Mouse (Mus musculus): Measurements from ENCODE around the gene Fam102a. TPM values are rescaled to one million over a fixed set of nuclear protein-coding genes. Genes with fewer than 3 reads are reported as not detected.

The Fam102a gene
- polyA plus RNA-seq, 1 experiment from 2014 or later: 9.0 TPM

DNA sequence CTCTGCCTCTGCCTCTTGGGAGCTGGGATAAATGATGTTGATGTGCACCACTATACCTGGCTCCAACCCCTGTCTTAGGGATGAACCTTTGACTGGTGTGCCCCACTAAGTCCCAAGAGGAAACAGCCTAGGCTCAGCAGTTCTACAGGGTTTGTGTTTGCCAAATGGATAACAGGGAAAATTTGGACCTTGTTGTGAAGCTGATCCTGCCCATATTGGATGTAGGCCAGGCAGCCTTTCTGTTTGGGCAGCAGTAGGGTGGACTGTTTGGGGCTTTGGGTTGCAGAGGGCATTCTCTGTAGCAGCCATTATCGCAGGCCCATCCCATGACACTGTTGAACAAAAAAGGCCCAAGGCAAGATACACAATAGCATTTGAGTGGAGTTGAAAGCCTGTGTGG lies 11.8 kb downstream of the Fam102a start:
- Histone ChIP-seq H3K4me1 (replicated peaks; ENCODE audit: control insufficient read depth, insufficient read depth, low read length) (no peaks in the 10 kb centered on the region), H3K36me3 (ENCODE audit: control insufficient read depth, insufficient read depth, low read length) (no peaks in the 10 kb centered on the region), H3K4me2 (replicated peaks; ENCODE audit: low read depth, low read length) (no peak overlapping the region), H3K4me3 (ENCODE audit: low read depth, low read length) (no peak overlapping the region), H3K27ac (ENCODE audit: low read depth, low read length) (no peak overlapping the region), H3K9ac (ENCODE audit: low read depth, low read length) (no peak overlapping the region), H3K9me3 (ENCODE audit: control insufficient read depth, low read length) (no peaks in the 10 kb centered on the region), H3K27me3 (ENCODE audit: control insufficient read depth, insufficient read depth, low read length) (no peaks in the 10 kb centered on the region)
- ATAC-seq (ENCODE audit: low FRiP score): no peak
- no peak for DNase-seq (ENCODE audit: low spot score)
- WGBS: 93% methylated on average over 1 of the region's 1 CpGs

DNA sequence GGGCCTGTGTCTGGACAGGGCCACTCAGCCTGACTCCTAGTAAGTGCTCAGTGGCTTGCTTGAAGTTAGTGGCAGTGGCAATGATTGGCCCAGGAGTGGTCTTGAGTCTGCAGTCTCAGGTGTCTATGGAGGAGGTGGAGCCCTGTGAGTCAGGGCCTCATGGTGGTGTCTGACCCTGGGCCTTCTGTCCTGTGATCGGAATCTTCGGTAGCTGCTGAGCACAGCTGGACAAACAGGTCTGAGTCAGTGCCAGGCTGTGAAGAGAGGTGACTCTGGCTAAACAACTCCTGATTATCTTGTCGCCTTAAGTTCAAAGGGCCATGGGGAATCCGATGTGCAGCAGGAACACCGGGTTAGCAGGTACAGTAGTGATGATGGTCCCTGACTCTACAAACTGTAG lies 12.2 kb downstream of the Fam102a start:
- no peak for DNase-seq (ENCODE audit: low spot score)
- H3K4me2 ChIP-seq (replicated peaks; ENCODE audit: low read depth, low read length): no peak overlapping the region
- H3K4me3 ChIP-seq (ENCODE audit: low read depth, low read length): no peak overlapping the region
- no peaks in the 10 kb centered on the region for H3K36me3 ChIP-seq (ENCODE audit: control insufficient read depth, insufficient read depth, low read length)
- H3K27me3 ChIP-seq (ENCODE audit: control insufficient read depth, insufficient read depth, low read length): no peaks in the 10 kb centered on the region
- no peak overlapping the region for H3K27ac ChIP-seq (ENCODE audit: low read depth, low read length)
- 88% methylated on average over 5 of the region's 5 CpGs for WGBS
- H3K4me1 ChIP-seq (replicated peaks; ENCODE audit: control insufficient read depth, insufficient read depth, low read length): no peaks in the 10 kb centered on the region
- no peaks in the 10 kb centered on the region for H3K9me3 ChIP-seq (ENCODE audit: control insufficient read depth, low read length)
- no peak for ATAC-seq (ENCODE audit: low FRiP score)
- no peak overlapping the region for H3K9ac ChIP-seq (ENCODE audit: low read depth, low read length)

GRCm38 (mm10) chr2:32547964-32548739 lies 13.0 kb downstream of the Fam102a start:
- no peak for DNase-seq (ENCODE audit: low spot score)
- Histone ChIP-seq H3K36me3 (ENCODE audit: control insufficient read depth, insufficient read depth, low read length) (no peaks in the 10 kb centered on the region), H3K9ac (ENCODE audit: low read depth, low read length) (no peak overlapping the region), H3K9me3 (ENCODE audit: control insufficient read depth, low read length) (no peaks in the 10 kb centered on the region), H3K27me3 (ENCODE audit: control insufficient read depth, insufficient read depth, low read length) (no peaks in the 10 kb centered on the region), H3K27ac (ENCODE audit: low read depth, low read length) (no peak overlapping the region), H3K4me3 (ENCODE audit: low read depth, low read length) (no peak overlapping the region), H3K4me2 (replicated peaks; ENCODE audit: low read depth, low read length) (no peak overlapping the region), H3K4me1 (replicated peaks; ENCODE audit: control insufficient read depth, insufficient read depth, low read length) (no peaks in the 10 kb centered on the region)
- WGBS: 92% methylated on average over 7 of the region's 7 CpGs
- no peak for ATAC-seq (ENCODE audit: low FRiP score)

GRCm38 (mm10) chr2:32549171-32549570 lies 14.0 kb downstream of the Fam102a start:
- H3K27ac ChIP-seq (ENCODE audit: low read depth, low read length): no peak overlapping the region
- no peaks in the 10 kb centered on the region for H3K36me3 ChIP-seq (ENCODE audit: control insufficient read depth, insufficient read depth, low read length)
- no peaks in the 10 kb centered on the region for H3K4me1 ChIP-seq (replicated peaks; ENCODE audit: control insufficient read depth, insufficient read depth, low read length)
- H3K9ac ChIP-seq (ENCODE audit: low read depth, low read length): no peak overlapping the region
- H3K4me2 ChIP-seq (replicated peaks; ENCODE audit: low read depth, low read length): no peak overlapping the region
- no peak overlapping the region for H3K4me3 ChIP-seq (ENCODE audit: low read depth, low read length)
- 89% methylated on average over 9 of the region's 9 CpGs for WGBS
- DNase-seq (ENCODE audit: low spot score) (no peak), ATAC-seq (ENCODE audit: low FRiP score) (no peak)
- no peaks in the 10 kb centered on the region for H3K27me3 ChIP-seq (ENCODE audit: control insufficient read depth, insufficient read depth, low read length)
- H3K9me3 ChIP-seq (ENCODE audit: control insufficient read depth, low read length): no peaks in the 10 kb centered on the region

- no peak for DNase-seq (ENCODE audit: low spot score)
- Histone ChIP-seq H3K9me3 (ENCODE audit: control insufficient read depth, low read length) (no peaks in the 10 kb centered on the region), H3K4me1 (replicated peaks; ENCODE audit: control insufficient read depth, insufficient read depth, low read length) (no peaks in the 10 kb centered on the region), H3K4me2 (replicated peaks; ENCODE audit: low read depth, low read length) (no peak overlapping the region), H3K4me3 (ENCODE audit: low read depth, low read length) (no peak overlapping the region), H3K27ac (ENCODE audit: low read depth, low read length) (no peak overlapping the region), H3K9ac (ENCODE audit: low read depth, low read length) (no peak overlapping the region), H3K36me3 (ENCODE audit: control insufficient read depth, insufficient read depth, low read length) (no peaks in the 10 kb centered on the region), H3K27me3 (ENCODE audit: control insufficient read depth, insufficient read depth, low read length) (no peaks in the 10 kb centered on the region)
- ATAC-seq (ENCODE audit: low FRiP score): no peak
- WGBS: 76% methylated on average over 6 of the region's 6 CpGs
Measured at GRCm38 (mm10) chr2:32549764-32550163, 14.6 kb downstream of the Fam102a start.

GRCm38 (mm10) chr2:32551236-32551635 lies 16.1 kb downstream of the Fam102a start:
- H3K27ac ChIP-seq (ENCODE audit: low read depth, low read length): no peak overlapping the region
- no peak overlapping the region for H3K4me3 ChIP-seq (ENCODE audit: low read depth, low read length)
- no peaks in the 10 kb centered on the region for H3K27me3 ChIP-seq (ENCODE audit: control insufficient read depth, insufficient read depth, low read length)
- H3K9me3 ChIP-seq (ENCODE audit: control insufficient read depth, low read length): no peaks in the 10 kb centered on the region
- no peak for ATAC-seq (ENCODE audit: low FRiP score)
- DNase-seq (ENCODE audit: low spot score): no peak
- H3K36me3 ChIP-seq (ENCODE audit: control insufficient read depth, insufficient read depth, low read length): no peaks in the 10 kb centered on the region
- H3K4me1 ChIP-seq (replicated peaks; ENCODE audit: control insufficient read depth, insufficient read depth, low read length): peaks cover 4% of the 10 kb centered on the region; the same call in 1 of the 2 replicates
- 87% methylated on average over 5 of the region's 5 CpGs for WGBS
- no peak overlapping the region for H3K9ac ChIP-seq (ENCODE audit: low read depth, low read length)
- H3K4me2 ChIP-seq (replicated peaks; ENCODE audit: low read depth, low read length): no peak overlapping the region

GRCm38 (mm10) chr2:32553592-32554148 lies 18.5 kb downstream of the Fam102a start:
- H3K9me3 ChIP-seq (ENCODE audit: control insufficient read depth, low read length): no peaks in the 10 kb centered on the region
- no peak overlapping the region for H3K9ac ChIP-seq (ENCODE audit: low read depth, low read length)
- H3K27me3 ChIP-seq (ENCODE audit: control insufficient read depth, insufficient read depth, low read length): no peaks in the 10 kb centered on the region
- no peaks in the 10 kb centered on the region for H3K36me3 ChIP-seq (ENCODE audit: control insufficient read depth, insufficient read depth, low read length)
- peaks cover 8% of the 10 kb centered on the region for H3K4me1 ChIP-seq (replicated peaks; ENCODE audit: control insufficient read depth, insufficient read depth, low read length)
- no peak overlapping the region for H3K4me3 ChIP-seq (ENCODE audit: low read depth, low read length)
- no peak overlapping the region for H3K27ac ChIP-seq (ENCODE audit: low read depth, low read length)
- 88% methylated on average over 7 of the region's 7 CpGs for WGBS
- ATAC-seq (ENCODE audit: low FRiP score) (no peak), DNase-seq (ENCODE audit: low spot score) (no peak)
- no peak overlapping the region for H3K4me2 ChIP-seq (replicated peaks; ENCODE audit: low read depth, low read length)

- ATAC-seq (ENCODE audit: low FRiP score): no peak
- Histone ChIP-seq H3K4me2 (replicated peaks; ENCODE audit: low read depth, low read length) (no peak overlapping the region), H3K27me3 (ENCODE audit: control insufficient read depth, insufficient read depth, low read length) (no peaks in the 10 kb centered on the region), H3K36me3 (ENCODE audit: control insufficient read depth, insufficient read depth, low read length) (no peaks in the 10 kb centered on the region), H3K27ac (ENCODE audit: low read depth, low read length) (peak overlapping the region; percentile 30; the same call in 1 of the 2 replicates), H3K9ac (ENCODE audit: low read depth, low read length) (no peak overlapping the region), H3K4me1 (replicated peaks; ENCODE audit: control insufficient read depth, insufficient read depth, low read length) (peaks cover 20% of the 10 kb centered on the region), H3K4me3 (ENCODE audit: low read depth, low read length) (no peak overlapping the region), H3K9me3 (ENCODE audit: control insufficient read depth, low read length) (no peaks in the 10 kb centered on the region)
- 46% methylated on average over 4 of the region's 4 CpGs for WGBS
- DNase-seq (ENCODE audit: low spot score): no peak
Measured at GRCm38 (mm10) chr2:32555484-32555883, 20.4 kb downstream of the Fam102a start.

GRCm38 (mm10) chr2:32556019-32556418 lies 20.9 kb downstream of the Fam102a start:
- Histone ChIP-seq H3K9ac (ENCODE audit: low read depth, low read length) (no peak overlapping the region), H3K4me3 (ENCODE audit: low read depth, low read length) (no peak overlapping the region), H3K27ac (ENCODE audit: low read depth, low read length) (peak overlapping the region; percentile 30; the same call in 1 of the 2 replicates), H3K9me3 (ENCODE audit: control insufficient read depth, low read length) (no peaks in the 10 kb centered on the region), H3K4me1 (replicated peaks; ENCODE audit: control insufficient read depth, insufficient read depth, low read length) (peaks cover 21% of the 10 kb centered on the region), H3K36me3 (ENCODE audit: control insufficient read depth, insufficient read depth, low read length) (no peaks in the 10 kb centered on the region), H3K27me3 (ENCODE audit: control insufficient read depth, insufficient read depth, low read length) (no peaks in the 10 kb centered on the region), H3K4me2 (replicated peaks; ENCODE audit: low read depth, low read length) (no peak overlapping the region)
- DNase-seq (ENCODE audit: low spot score): no peak
- ATAC-seq (ENCODE audit: low FRiP score): no peak
- 81% methylated on average over 7 of the region's 7 CpGs for WGBS
